Mouse (Mus musculus): ENCODE results near the gene Acvrl1. TPM values are rescaled to one million over a fixed set of nuclear protein-coding genes. Genes with fewer than 3 reads are reported as not detected.

Acvrl1 gene
- polyA plus RNA-seq, 1 experiment from 2014 or later, result 2.5 TPM

GRCm38 (mm10) chr15:101142672-101143071 lies 14.3 kb downstream of the Acvrl1 start:
- ATAC-seq (replicated peaks; ENCODE audit: low FRiP score), result no peak
- H3K4me3 ChIP-seq (ENCODE audit: low read depth, low read length), result no peak overlapping the region
- H3K9me3 ChIP-seq (ENCODE audit: control insufficient read depth, low read length), result no peaks in the 10 kb centered on the region
- no peaks in the 10 kb centered on the region for H3K36me3 ChIP-seq (ENCODE audit: control insufficient read depth, insufficient read depth, low read length)
- H3K4me1 ChIP-seq (replicated peaks; ENCODE audit: control insufficient read depth, insufficient read depth, low read length), result peaks cover 47% of the 10 kb centered on the region
- WGBS, result 48% methylated on average over 8 of the region's 8 CpGs
- H3K27ac ChIP-seq (ENCODE audit: low read depth, low read length), result no peak overlapping the region
- H3K9ac ChIP-seq (ENCODE audit: low read depth, low read length), result no peak overlapping the region
- H3K4me2 ChIP-seq, result no peak overlapping the region
- H3K27me3 ChIP-seq (replicated peaks; ENCODE audit: control insufficient read depth, insufficient read depth, low read length), result 0 out of 2 replicates have a peak, but pooled peaks cover 3% of the 10 kb centered on the region
- no peak for DNase-seq (ENCODE audit: low spot score)

- ATAC-seq (replicated peaks; ENCODE audit: low FRiP score), result no peak
Observed at GRCm38 (mm10) chr15:101143494-101143893, 15.2 kb downstream of the Acvrl1 start.

DNA sequence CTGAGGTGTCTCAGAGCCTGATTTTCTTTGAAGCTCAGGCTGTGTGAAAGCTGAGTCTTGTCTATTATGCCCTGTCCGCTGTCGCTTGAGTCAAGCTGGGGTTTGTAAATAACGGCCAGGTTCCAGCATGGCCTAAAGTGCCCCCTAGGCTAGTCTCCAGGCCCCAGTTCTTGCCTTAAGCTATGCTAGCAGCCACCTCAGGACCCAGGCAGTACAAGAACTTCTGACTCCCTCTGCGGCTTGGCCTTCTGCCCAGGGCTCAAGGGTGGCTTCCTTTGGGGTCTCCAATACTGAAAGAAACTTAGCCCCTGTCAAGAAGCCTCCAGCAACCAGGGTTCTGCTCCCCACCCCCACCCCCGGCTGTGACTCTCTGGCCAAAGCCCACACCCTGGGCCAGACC lies 15.9 kb downstream of the Acvrl1 start:
- Histone ChIP-seq H3K4me1 (replicated peaks; ENCODE audit: control insufficient read depth, insufficient read depth, low read length) (peaks cover 56% of the 10 kb centered on the region), H3K27me3 (replicated peaks; ENCODE audit: control insufficient read depth, insufficient read depth, low read length) (0 out of 2 replicates have a peak, but pooled peaks cover 3% of the 10 kb centered on the region), H3K36me3 (ENCODE audit: control insufficient read depth, insufficient read depth, low read length) (no peaks in the 10 kb centered on the region), H3K9ac (ENCODE audit: low read depth, low read length) (no peak overlapping the region), H3K4me3 (ENCODE audit: low read depth, low read length) (no peak overlapping the region), H3K4me2 (no peak overlapping the region), H3K9me3 (ENCODE audit: control insufficient read depth, low read length) (no peaks in the 10 kb centered on the region), H3K27ac (ENCODE audit: low read depth, low read length) (no peak overlapping the region)
- WGBS, result 78% methylated on average over 5 of the region's 5 CpGs
- no peak for DNase-seq (ENCODE audit: low spot score)
- ATAC-seq (replicated peaks; ENCODE audit: low FRiP score), result no peak

More at GRCm38 (mm10) chr15:101143494-101143893, 15.2 kb downstream of the Acvrl1 start:
- Histone ChIP-seq H3K9ac (ENCODE audit: low read depth, low read length) (no peak overlapping the region), H3K4me3 (ENCODE audit: low read depth, low read length) (no peak overlapping the region), H3K4me1 (replicated peaks; ENCODE audit: control insufficient read depth, insufficient read depth, low read length) (peaks cover 54% of the 10 kb centered on the region), H3K9me3 (ENCODE audit: control insufficient read depth, low read length) (no peaks in the 10 kb centered on the region), H3K27ac (ENCODE audit: low read depth, low read length) (no peak overlapping the region), H3K4me2 (no peak overlapping the region), H3K36me3 (ENCODE audit: control insufficient read depth, insufficient read depth, low read length) (no peaks in the 10 kb centered on the region), H3K27me3 (replicated peaks; ENCODE audit: control insufficient read depth, insufficient read depth, low read length) (0 out of 2 replicates have a peak, but pooled peaks cover 3% of the 10 kb centered on the region)
- WGBS, result 50% methylated on average over 8 of the region's 8 CpGs
- DNase-seq (ENCODE audit: low spot score), result no peak

DNA sequence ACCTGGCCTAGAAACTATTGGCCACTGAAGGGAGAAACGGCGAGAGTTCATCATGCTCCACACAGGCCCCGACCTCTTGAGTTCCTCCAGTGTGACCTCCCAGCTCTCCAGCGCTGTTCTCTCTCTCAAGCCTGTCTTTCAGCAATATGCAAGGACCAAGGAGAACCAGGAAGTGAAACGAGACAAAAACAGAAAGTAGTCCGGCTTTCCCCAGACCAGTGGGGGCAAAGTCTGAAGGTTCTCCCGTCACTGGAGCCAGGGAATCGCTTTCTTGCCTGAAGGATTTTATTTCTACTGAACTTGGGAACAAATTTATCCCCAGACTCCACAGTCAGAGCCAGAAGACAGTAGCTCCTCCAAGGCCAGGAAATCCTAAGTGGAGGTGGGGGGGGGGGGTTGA lies 16.5 kb downstream of the Acvrl1 start:
- WGBS, result 67% methylated on average over 8 of the region's 8 CpGs
- no peak for ATAC-seq (replicated peaks; ENCODE audit: low FRiP score)

DNA sequence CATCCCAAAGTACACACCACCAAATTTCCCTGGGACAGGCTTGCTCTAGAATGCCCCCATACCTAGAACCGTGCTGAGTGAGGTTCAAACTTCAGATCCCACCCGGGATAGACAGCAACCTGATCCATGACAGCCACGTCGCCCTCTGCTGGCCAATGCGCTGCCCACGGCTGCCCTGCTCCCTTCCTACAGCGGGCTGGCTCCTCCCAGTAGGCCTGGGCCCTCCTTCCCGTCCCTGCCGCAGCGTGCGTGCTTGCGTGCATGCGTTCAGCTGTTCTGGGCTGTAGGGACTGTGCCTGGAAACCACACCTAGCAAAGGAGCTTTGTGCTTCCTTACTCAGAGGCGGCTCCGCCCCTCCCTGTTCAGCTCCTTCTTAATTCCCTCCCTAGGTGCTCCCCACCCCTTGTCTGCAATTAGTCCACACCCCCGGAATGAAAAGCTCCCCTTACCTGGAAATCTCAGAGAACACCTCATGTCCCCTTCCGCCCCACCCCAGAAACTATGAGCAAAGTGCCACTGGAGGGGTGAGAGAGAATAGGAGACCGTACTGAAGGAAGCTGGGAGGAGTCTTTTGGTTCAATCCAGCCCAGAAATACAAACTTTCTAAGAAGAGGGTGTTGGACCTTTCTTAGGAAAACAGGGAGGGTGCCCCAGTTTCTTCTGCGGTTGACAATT lies 17.2 kb downstream of the Acvrl1 start:
- Histone ChIP-seq H3K9ac (ENCODE audit: low read depth, low read length) (no peak overlapping the region), H3K9me3 (ENCODE audit: control insufficient read depth, low read length) (no peaks in the 10 kb centered on the region), H3K4me1 (replicated peaks; ENCODE audit: control insufficient read depth, insufficient read depth, low read length) (peaks cover 42% of the 10 kb centered on the region), H3K4me3 (ENCODE audit: low read depth, low read length) (no peak overlapping the region), H3K4me2 (peak overlapping the region; percentile 48), H3K27ac (ENCODE audit: low read depth, low read length) (no peak overlapping the region), H3K36me3 (ENCODE audit: control insufficient read depth, insufficient read depth, low read length) (no peaks in the 10 kb centered on the region), H3K27me3 (replicated peaks; ENCODE audit: control insufficient read depth, insufficient read depth, low read length) (no peaks in the 10 kb centered on the region)
- ATAC-seq (replicated peaks; ENCODE audit: low FRiP score), result peak; percentile 91
- peak; percentile 91 for DNase-seq (ENCODE audit: low spot score)
- WGBS, result 9% methylated on average over 19 of the region's 19 CpGs

More for the DNA sequence above, 16.5 kb downstream of the Acvrl1 start:
- no peaks in the 10 kb centered on the region for H3K9me3 ChIP-seq (ENCODE audit: control insufficient read depth, low read length)
- H3K4me2 ChIP-seq, result peak overlapping the region; percentile 48; the same call in 1 of the 2 replicates
- no peaks in the 10 kb centered on the region for H3K27me3 ChIP-seq (replicated peaks; ENCODE audit: control insufficient read depth, insufficient read depth, low read length)
- H3K36me3 ChIP-seq (ENCODE audit: control insufficient read depth, insufficient read depth, low read length), result no peaks in the 10 kb centered on the region
- peaks cover 50% of the 10 kb centered on the region for H3K4me1 ChIP-seq (replicated peaks; ENCODE audit: control insufficient read depth, insufficient read depth, low read length)
- no peak for DNase-seq (ENCODE audit: low spot score)
- no peak overlapping the region for H3K27ac ChIP-seq (ENCODE audit: low read depth, low read length)
- H3K4me3 ChIP-seq (ENCODE audit: low read depth, low read length), result no peak overlapping the region
- no peak overlapping the region for H3K9ac ChIP-seq (ENCODE audit: low read depth, low read length)

DNA sequence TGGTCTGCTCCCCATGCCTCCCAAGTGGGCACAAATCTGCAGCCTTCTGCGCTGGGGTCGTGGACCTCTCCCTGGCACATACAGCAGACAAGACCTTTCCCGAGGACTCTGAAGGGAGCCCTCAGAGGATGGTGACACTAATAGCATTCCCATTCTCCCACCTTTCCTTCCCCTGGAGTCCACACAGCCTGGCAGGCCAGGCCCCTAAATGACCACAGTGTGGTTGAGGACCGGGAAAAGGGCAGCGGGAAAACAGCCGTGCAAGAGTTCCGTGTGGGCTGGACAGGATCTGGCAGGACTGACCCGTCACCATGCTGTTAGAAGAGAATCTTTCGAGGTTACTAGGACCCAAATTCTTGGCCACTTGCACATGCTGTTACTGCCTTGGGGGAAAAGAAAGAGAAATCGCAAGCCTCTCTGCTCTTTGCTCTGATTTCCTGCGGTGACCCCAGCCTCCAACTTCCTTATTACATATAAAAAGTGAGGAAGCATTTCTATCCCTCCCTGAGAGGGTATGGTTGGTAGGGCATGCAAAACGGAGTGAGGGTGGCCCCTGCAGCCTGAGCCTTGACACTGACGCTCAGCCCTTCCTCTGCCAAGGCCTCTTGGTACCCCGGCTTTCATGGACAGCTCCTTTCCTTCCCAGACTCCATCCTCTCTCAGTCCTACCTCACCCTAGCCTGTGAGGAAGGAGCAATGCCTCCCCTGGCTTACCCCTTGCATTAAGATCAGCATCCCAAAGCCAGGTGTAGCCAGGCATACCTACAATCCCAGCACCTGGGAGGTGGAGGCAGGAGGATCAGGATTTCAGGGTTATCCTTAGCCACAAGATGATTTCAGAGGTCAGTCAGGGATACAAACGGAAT lies 18.0 kb downstream of the Acvrl1 start:
- peak overlapping the region; percentile 54 for H3K4me2 ChIP-seq
- no peaks in the 10 kb centered on the region for H3K27me3 ChIP-seq (replicated peaks; ENCODE audit: control insufficient read depth, insufficient read depth, low read length)
- WGBS, result 46% methylated on average over 15 of the region's 15 CpGs
- DNase-seq (ENCODE audit: low spot score), result no peak
- H3K9ac ChIP-seq (ENCODE audit: low read depth, low read length), result 0 out of 2 replicates have a peak overlapping the region, but pooled peaks have one; percentile 32
- no peak for ATAC-seq (replicated peaks; ENCODE audit: low FRiP score)
- H3K9me3 ChIP-seq (ENCODE audit: control insufficient read depth, low read length), result no peaks in the 10 kb centered on the region
- H3K36me3 ChIP-seq (ENCODE audit: control insufficient read depth, insufficient read depth, low read length), result no peaks in the 10 kb centered on the region
- no peak overlapping the region for H3K4me3 ChIP-seq (ENCODE audit: low read depth, low read length)
- no peak overlapping the region; the same call in 1 of the 2 replicates for H3K27ac ChIP-seq (ENCODE audit: low read depth, low read length)
- peaks cover 43% of the 10 kb centered on the region for H3K4me1 ChIP-seq (replicated peaks; ENCODE audit: control insufficient read depth, insufficient read depth, low read length)

DNA sequence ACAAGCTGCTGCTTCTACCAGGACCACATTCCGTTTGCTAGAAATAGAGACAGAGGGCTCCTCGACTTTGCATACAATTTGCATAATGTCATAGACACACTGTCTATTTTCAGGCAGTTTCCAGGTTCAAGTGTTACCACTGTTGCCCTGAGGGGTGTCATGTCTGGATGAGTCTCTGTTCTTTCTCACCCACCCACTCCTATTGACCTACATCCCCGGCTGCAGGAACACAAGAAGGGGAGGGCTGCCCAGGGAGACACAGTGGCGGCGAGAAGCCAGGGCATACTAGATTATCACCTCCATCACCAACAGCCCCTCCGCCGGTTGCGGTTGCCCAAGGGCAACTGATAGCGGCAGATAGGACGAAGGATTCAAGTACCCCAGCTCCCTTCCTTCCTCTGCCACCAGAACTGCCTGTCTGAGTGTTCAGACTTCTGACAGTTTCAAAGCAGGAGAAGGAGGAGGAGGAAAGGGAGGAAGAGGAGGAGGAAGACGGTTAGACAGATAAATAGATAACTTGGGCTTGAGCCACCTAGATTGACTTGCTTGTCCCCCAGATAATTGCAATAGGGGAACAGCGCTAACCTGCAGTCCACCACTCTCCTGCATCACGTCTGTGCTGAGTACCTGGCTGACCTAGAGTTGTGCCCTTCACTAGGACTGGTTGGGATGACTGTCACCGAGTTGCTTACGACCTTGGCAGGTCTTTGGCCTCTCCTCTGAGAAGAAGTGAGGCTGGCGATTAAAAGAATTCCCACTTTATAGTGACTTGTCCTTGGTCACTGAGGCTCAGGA lies 19.0 kb downstream of the Acvrl1 start:
- Histone ChIP-seq H3K27me3 (replicated peaks; ENCODE audit: control insufficient read depth, insufficient read depth, low read length) (no peaks in the 10 kb centered on the region), H3K36me3 (ENCODE audit: control insufficient read depth, insufficient read depth, low read length) (no peaks in the 10 kb centered on the region), H3K9me3 (ENCODE audit: control insufficient read depth, low read length) (no peaks in the 10 kb centered on the region), H3K4me1 (replicated peaks; ENCODE audit: control insufficient read depth, insufficient read depth, low read length) (peaks cover 43% of the 10 kb centered on the region), H3K4me2 (peak overlapping the region; percentile 54), H3K4me3 (ENCODE audit: low read depth, low read length) (0 out of 2 replicates have a peak overlapping the region, but pooled peaks have one; percentile 0), H3K27ac (ENCODE audit: low read depth, low read length) (peak overlapping the region; percentile 43; the same call in 1 of the 2 replicates), H3K9ac (ENCODE audit: low read depth, low read length) (no peak overlapping the region)
- DNase-seq (ENCODE audit: low spot score), result no peak
- no peak for ATAC-seq (replicated peaks; ENCODE audit: low FRiP score)
- WGBS, result 24% methylated on average over 16 of the region's 16 CpGs

DNA sequence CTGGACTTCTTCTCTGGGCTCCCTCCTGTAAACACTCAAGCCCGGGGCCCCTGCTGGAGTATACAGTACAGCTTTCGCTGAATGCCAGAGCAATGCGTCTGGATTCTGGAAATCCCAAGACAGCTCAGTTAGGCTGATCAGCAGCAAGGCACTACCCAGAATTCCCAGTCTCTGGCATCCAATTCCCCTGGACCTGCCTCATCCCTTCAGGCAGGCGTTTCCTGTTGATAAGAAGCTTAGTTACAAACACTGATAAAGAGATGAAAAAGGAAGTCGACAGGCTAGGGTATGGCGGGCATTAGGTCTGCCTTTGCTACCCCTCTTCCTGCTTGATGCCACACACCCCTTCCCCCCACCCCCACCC lies 19.6 kb downstream of the Acvrl1 start:
- Histone ChIP-seq H3K9me3 (ENCODE audit: control insufficient read depth, low read length) (no peaks in the 10 kb centered on the region), H3K27ac (ENCODE audit: low read depth, low read length) (peak overlapping the region; percentile 43; the same call in 1 of the 2 replicates), H3K4me2 (peak overlapping the region; percentile 54), H3K36me3 (ENCODE audit: control insufficient read depth, insufficient read depth, low read length) (no peaks in the 10 kb centered on the region), H3K9ac (ENCODE audit: low read depth, low read length) (no peak overlapping the region), H3K4me1 (replicated peaks; ENCODE audit: control insufficient read depth, insufficient read depth, low read length) (peaks cover 43% of the 10 kb centered on the region), H3K4me3 (ENCODE audit: low read depth, low read length) (no peak overlapping the region), H3K27me3 (replicated peaks; ENCODE audit: control insufficient read depth, insufficient read depth, low read length) (no peaks in the 10 kb centered on the region)
- ATAC-seq (replicated peaks; ENCODE audit: low FRiP score) (no peak), DNase-seq (ENCODE audit: low spot score) (no peak)
- 5% methylated on average over 6 of the region's 6 CpGs for WGBS

Measured in liver, embryonic 11.5 days (tissue).